Mouse (Mus musculus) heart, embryonic 14.5 days (tissue): ENCODE data around the gene Tm9sf3. TPM values are rescaled to one million over a fixed set of nuclear protein-coding genes. Genes with fewer than 3 reads are reported as not detected.

Source experiments
- ATAC-seq: fragments of 200-750 bp; cut with Nextera tagmentation; 2 replicates; pipeline ENCODE4 v1.8.0; 2017; ENCODE audit warnings: low read depth, moderate TSS enrichment; ENCODE audit not compliant: insufficient number of reproducible peaks, insufficient read depth, low FRiP score
- H3K27ac ChIP-seq, 2 experiments: fragments of 200-500 bp in 1 of 2; fragments of 300-500 bp in 1 of 2; sonication (generic) in 1 of 2; replicated peaks in 1 of 2; 2 replicates each; pipeline ENCODE4 v1.5.1; 2012 to 2014; ENCODE audit warnings: low read depth in 2 of 2, low read length in 2 of 2, control low read depth in 1 of 2, mild to moderate bottlenecking in 1 of 2, mixed read lengths in 1 of 2; ENCODE audit not compliant: control insufficient read depth in 1 of 2, insufficient read depth in 1 of 2
- H3K27me3 ChIP-seq: fragments of 300-500 bp; sonication (generic); 2 replicates; pipeline ENCODE4 v1.6.1; 2014; ENCODE audit warnings: mild to moderate bottlenecking, low read length, control low read depth; ENCODE audit not compliant: control insufficient read depth, insufficient read depth
- H3K36me3 ChIP-seq: fragments of 300-500 bp; sonication (generic); 2 replicates; pipeline ENCODE4 v1.6.1; 2014; ENCODE audit warnings: mild to moderate bottlenecking, control low read depth, low read length, mixed read lengths; ENCODE audit not compliant: control insufficient read depth, insufficient read depth
- H3K4me1 ChIP-seq, 2 experiments: fragments of 200-500 bp in 1 of 2; fragments of 300-500 bp in 1 of 2; sonication (generic) in 1 of 2; 2 replicates each; pipeline ENCODE4 v1.6.1; 2012 to 2014; ENCODE audit warnings: low read length in 2 of 2, control low read depth in 1 of 2, mixed read lengths in 1 of 2; ENCODE audit not compliant: control insufficient read depth in 2 of 2, insufficient read depth in 2 of 2
- H3K4me2 ChIP-seq: fragments of 300-500 bp; sonication (generic); 2 replicates; pipeline ENCODE4 v1.6.1; 2014; ENCODE audit warnings: mild to moderate bottlenecking, low read length
- H3K4me3 ChIP-seq, 2 experiments: fragments of 200-500 bp in 1 of 2; fragments of 300-500 bp in 1 of 2; sonication (generic) in 1 of 2; 2 replicates each; pipeline ENCODE4 v1.5.1; 2012 to 2014; ENCODE audit warnings: low read length in 2 of 2, mild to moderate bottlenecking in 2 of 2, control low read depth in 1 of 2, low read depth in 1 of 2, moderate library complexity in 1 of 2; ENCODE audit not compliant: control insufficient read depth in 1 of 2, insufficient read depth in 1 of 2
- H3K9ac ChIP-seq: fragments of 300-500 bp; sonication (generic); 2 replicates; pipeline ENCODE4 v1.6.1; 2014; ENCODE audit warnings: mild to moderate bottlenecking, low read length
- H3K9me3 ChIP-seq: fragments of 300-500 bp; sonication (generic); 2 replicates; pipeline ENCODE4 v1.6.1; 2016; ENCODE audit warnings: low read length, control low read depth; ENCODE audit not compliant: control insufficient read depth
- WGBS: fragments of 180-500 bp; shearing (Covaris S2); extraction: QIAGEN DNeasy Blood & Tissue Kit; methylation state at CpG from one replicate; pipeline ENCODE4 v1.1.7; 2014; 5-methylcytosine and 5-hydroxymethylcytosine counted together
- polyA plus RNA-seq: library from polyadenylated mRNA; unstranded; fragments of >200 nt; fragmentation: Nextera tagmentation; extraction: Ambion mirVana; gene quantifications from 2 replicates; pipeline ENCODE4 v1.2.1, GENCODE M21; 2014

Gene Tm9sf3
- polyA plus RNA-seq, 1 experiment from 2014 or later: 119 TPM

GRCm38 (mm10) chr19:41193379-41193778, 70.4 kb downstream of the Tm9sf3 start:
- no peak overlapping the region for H3K4me3 ChIP-seq
- WGBS: 78% methylated on average over 1 of the region's 1 CpGs
- ATAC-seq: no peak
- H3K27me3 ChIP-seq: no peaks in the 10 kb centered on the region
- no peak overlapping the region for H3K27ac ChIP-seq
- H3K9ac ChIP-seq: no peak overlapping the region
- H3K4me2 ChIP-seq: no peak overlapping the region
- H3K9me3 ChIP-seq: no peaks in the 10 kb centered on the region
- H3K36me3 ChIP-seq: no peaks in the 10 kb centered on the region
- H3K4me1 ChIP-seq: no peaks in the 10 kb centered on the region

GRCm38 (mm10) chr19:41192953-41193352, 70.8 kb downstream of the Tm9sf3 start:
- 76% methylated on average over 4 of the region's 4 CpGs for WGBS
- no peak for ATAC-seq
- Histone ChIP-seq H3K27ac (no peak overlapping the region), H3K36me3 (no peaks in the 10 kb centered on the region), H3K9me3 (no peaks in the 10 kb centered on the region), H3K9ac (no peak overlapping the region), H3K27me3 (no peaks in the 10 kb centered on the region), H3K4me2 (no peak overlapping the region), H3K4me3 (no peak overlapping the region), H3K4me1 (no peaks in the 10 kb centered on the region)

DNA sequence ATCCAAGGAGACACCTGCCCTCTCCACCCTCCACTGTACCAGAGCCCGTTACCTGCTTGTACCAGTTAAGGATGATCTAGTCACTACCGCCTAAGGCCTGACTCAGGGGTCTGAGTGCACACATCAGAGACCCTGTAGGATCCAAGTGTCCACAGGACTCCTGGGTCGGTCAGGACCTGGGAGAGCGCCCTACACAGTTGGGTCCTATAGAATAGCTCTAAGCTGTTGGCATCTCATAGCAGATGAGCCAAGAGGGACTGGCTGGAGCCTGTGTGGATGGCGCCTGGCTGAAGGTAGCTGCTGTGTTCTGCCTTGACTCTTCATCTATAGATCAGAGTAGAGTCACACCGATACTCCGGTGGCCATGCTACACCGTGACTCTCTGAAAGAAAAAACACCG, 72.1 kb downstream of the Tm9sf3 start:
- no peak overlapping the region for H3K4me3 ChIP-seq
- no peak overlapping the region for H3K27ac ChIP-seq
- H3K36me3 ChIP-seq: no peaks in the 10 kb centered on the region
- no peaks in the 10 kb centered on the region for H3K27me3 ChIP-seq
- no peak overlapping the region for H3K4me2 ChIP-seq
- ATAC-seq: no peak
- no peak overlapping the region for H3K9ac ChIP-seq
- H3K9me3 ChIP-seq: no peaks in the 10 kb centered on the region
- no peaks in the 10 kb centered on the region for H3K4me1 ChIP-seq
- WGBS: 71% methylated on average over 9 of the region's 9 CpGs

- Histone ChIP-seq H3K27me3 (no peaks in the 10 kb centered on the region), H3K36me3 (no peaks in the 10 kb centered on the region), H3K4me3 (no peak overlapping the region), H3K4me1 (no peaks in the 10 kb centered on the region), H3K27ac (no peak overlapping the region), H3K9ac (no peak overlapping the region), H3K4me2 (no peak overlapping the region), H3K9me3 (no peaks in the 10 kb centered on the region)
- 66% methylated on average over 6 of the region's 6 CpGs for WGBS
- no peak for ATAC-seq
Measured at GRCm38 (mm10) chr19:41190876-41191434, 72.8 kb downstream of the Tm9sf3 start.

DNA sequence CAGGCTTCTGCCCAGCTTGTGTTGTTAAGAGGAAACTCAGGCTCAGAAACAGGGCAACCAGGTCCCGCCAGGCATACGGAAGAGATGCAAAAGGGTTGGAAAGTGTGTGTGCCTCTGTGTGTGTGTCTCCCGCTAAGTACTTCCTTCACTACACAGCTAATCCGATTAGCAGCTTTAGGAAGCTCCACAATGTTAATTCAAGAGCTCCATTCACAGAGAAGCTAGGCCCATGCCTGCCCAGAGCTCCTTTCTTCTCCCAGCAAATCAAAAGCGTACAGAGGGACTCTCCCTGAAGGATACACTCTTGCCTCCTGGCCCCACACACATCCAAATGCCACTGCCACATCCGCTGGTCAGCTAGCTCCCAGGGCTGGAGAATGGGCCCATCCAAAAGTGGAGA, 86.5 kb downstream of the Tm9sf3 start:
- Histone ChIP-seq H3K4me2 (no peak overlapping the region), H3K9me3 (no peaks in the 10 kb centered on the region), H3K4me3 (no peak overlapping the region), H3K27me3 (no peaks in the 10 kb centered on the region), H3K36me3 (no peaks in the 10 kb centered on the region), H3K4me1 (no peaks in the 10 kb centered on the region), H3K27ac (no peak overlapping the region), H3K9ac (no peak overlapping the region)
- 25% methylated on average over 6 of the region's 6 CpGs for WGBS
- no peak for ATAC-seq

DNA sequence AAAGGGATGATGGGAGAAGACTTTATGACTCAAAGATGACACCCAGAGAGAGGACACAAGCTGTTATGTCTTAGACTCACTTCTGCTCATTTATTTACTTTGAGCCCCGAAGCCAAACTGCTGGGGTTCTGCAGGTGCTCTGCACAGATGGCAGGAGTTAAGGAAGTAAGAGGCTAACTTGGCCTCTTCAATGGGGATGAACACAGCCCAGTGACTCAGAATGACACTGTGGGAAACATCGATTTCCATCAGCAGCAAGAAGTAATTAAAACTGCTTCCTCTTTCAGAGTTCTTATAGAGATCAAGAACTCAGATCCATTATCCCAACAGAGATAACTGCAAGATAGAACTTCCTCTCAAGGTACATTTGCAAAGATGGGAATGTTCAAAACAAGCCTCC, 86.9 kb downstream of the Tm9sf3 start:
- Histone ChIP-seq H3K27ac (no peak overlapping the region), H3K4me2 (no peak overlapping the region), H3K4me1 (no peaks in the 10 kb centered on the region), H3K9me3 (no peaks in the 10 kb centered on the region), H3K4me3 (no peak overlapping the region), H3K36me3 (no peaks in the 10 kb centered on the region), H3K27me3 (no peaks in the 10 kb centered on the region), H3K9ac (no peak overlapping the region)
- ATAC-seq: no peak
- WGBS: 69% methylated on average over 2 of the region's 2 CpGs

GRCm38 (mm10) chr19:41165914-41166235, 97.9 kb downstream of the Tm9sf3 start:
- no peak overlapping the region for H3K4me3 ChIP-seq
- H3K36me3 ChIP-seq: no peaks in the 10 kb centered on the region
- H3K4me2 ChIP-seq: no peak overlapping the region
- H3K27ac ChIP-seq: no peak overlapping the region
- no peaks in the 10 kb centered on the region for H3K9me3 ChIP-seq
- WGBS: 77% methylated on average over 5 of the region's 5 CpGs
- H3K27me3 ChIP-seq: no peaks in the 10 kb centered on the region
- peaks cover 0 to 2% of the 10 kb centered on the region in 2 experiments; a peak in 1 of 4 replicates for H3K4me1 ChIP-seq
- no peak for ATAC-seq
- H3K9ac ChIP-seq: no peak overlapping the region

GRCm38 (mm10) chr19:41165144-41165913, 98.5 kb downstream of the Tm9sf3 start:
- Histone ChIP-seq H3K9ac (no peak overlapping the region), H3K4me3 (no peak overlapping the region), H3K4me1 (peaks cover 0 to 2% of the 10 kb centered on the region in 2 experiments; a peak in 1 of 4 replicates), H3K9me3 (no peaks in the 10 kb centered on the region), H3K27ac (no peak overlapping the region), H3K27me3 (no peaks in the 10 kb centered on the region), H3K4me2 (no peak overlapping the region), H3K36me3 (no peaks in the 10 kb centered on the region)
- no peak for ATAC-seq
- WGBS: 78% methylated on average over 14 of the region's 14 CpGs
